Mouse (Mus musculus): Measurements from ENCODE around the gene Pitpnm2. TPM values are rescaled to one million over a fixed set of nuclear protein-coding genes. Genes with fewer than 3 reads are reported as not detected.

Pitpnm2 gene
- polyA plus RNA-seq, 1 experiment from 2014 or later, result 9.2 TPM

- Histone ChIP-seq H3K4me2 (replicated peaks; ENCODE audit: low read depth, low read length) (no peak overlapping the region), H3K36me3 (ENCODE audit: insufficient read depth, low read length) (no peaks in the 10 kb centered on the region), H3K27ac (ENCODE audit: low read length) (peak overlapping the region; percentile 62), H3K4me1 (ENCODE audit: insufficient read depth, low read depth, low read length) (peaks cover 42% of the 10 kb centered on the region), H3K9ac (replicated peaks; ENCODE audit: low read depth) (no peak overlapping the region), H3K9me3 (ENCODE audit: low read length) (no peaks in the 10 kb centered on the region), H3K4me3 (ENCODE audit: low read depth, low read length) (no peak overlapping the region), H3K27me3 (replicated peaks; ENCODE audit: insufficient read depth, low read length) (no peaks in the 10 kb centered on the region)
- TF ChIP-seq EP300 (IDR thresholded peaks at IDR 0.05), result no peak
- no peak for TF ChIP-seq CTCF (IDR thresholded peaks at IDR 0.05)
- DNase-seq (ENCODE audit: low spot score) (no peak), ATAC-seq (no peak)
- 62% methylated on average over 4 of the region's 4 CpGs for WGBS
Measured at GRCm38 (mm10) chr5:124203251-124203650, 46.3 kb downstream of the Pitpnm2 start.

DNA sequence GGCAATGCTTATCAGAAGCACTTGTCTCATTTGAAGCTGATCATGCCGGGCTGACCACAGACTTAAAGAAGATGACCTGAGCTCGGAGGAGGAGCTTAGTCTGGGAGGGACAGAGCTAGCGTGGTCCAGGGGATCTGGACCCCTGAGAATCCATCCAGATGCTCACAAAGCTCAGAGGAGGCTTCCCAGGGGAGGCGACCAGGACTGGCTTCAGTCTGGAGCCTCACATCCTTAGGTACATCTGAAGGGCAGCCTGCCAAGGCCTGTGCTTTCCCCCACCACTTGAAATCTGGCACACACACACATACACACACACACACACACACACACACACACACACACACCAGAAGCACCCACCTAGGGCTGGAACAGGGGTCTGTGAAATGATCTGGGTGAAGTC lies 47.5 kb downstream of the Pitpnm2 start:
- ATAC-seq, result no peak
- Histone ChIP-seq H3K4me3 (ENCODE audit: low read depth, low read length) (no peak overlapping the region), H3K27me3 (replicated peaks; ENCODE audit: insufficient read depth, low read length) (no peaks in the 10 kb centered on the region), H3K4me1 (ENCODE audit: insufficient read depth, low read depth, low read length) (peaks cover 36% of the 10 kb centered on the region), H3K9ac (replicated peaks; ENCODE audit: low read depth) (no peak overlapping the region), H3K36me3 (ENCODE audit: insufficient read depth, low read length) (no peaks in the 10 kb centered on the region), H3K9me3 (ENCODE audit: low read length) (no peaks in the 10 kb centered on the region), H3K4me2 (replicated peaks; ENCODE audit: low read depth, low read length) (no peak overlapping the region), H3K27ac (ENCODE audit: low read length) (no peak overlapping the region)
- TF ChIP-seq CTCF (IDR thresholded peaks at IDR 0.05) (no peak), EP300 (IDR thresholded peaks at IDR 0.05) (no peak)
- WGBS, result 47% methylated on average over 4 of the region's 4 CpGs
- DNase-seq (ENCODE audit: low spot score), result no peak

DNA sequence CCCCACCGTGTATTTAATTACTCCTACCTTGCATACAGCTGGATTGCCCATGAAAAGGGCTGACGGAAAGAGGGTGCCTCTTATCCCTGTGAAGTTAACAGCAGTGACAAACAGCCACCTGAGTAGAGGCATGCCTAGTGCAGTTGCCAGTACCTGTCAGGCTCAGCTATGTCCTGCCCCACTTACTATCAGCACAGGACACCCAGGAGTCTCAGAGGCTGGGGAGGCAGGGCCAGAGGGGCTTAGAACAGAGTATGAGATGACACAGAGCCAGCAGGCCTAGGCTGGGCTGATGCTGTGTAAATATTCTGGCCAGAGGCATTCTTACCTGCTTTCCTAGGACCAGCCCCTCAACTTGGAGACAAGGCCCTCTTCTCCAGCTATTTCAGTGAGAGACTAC lies 48.0 kb downstream of the Pitpnm2 start:
- peaks cover 36% of the 10 kb centered on the region for H3K4me1 ChIP-seq (ENCODE audit: insufficient read depth, low read depth, low read length)
- no peak overlapping the region for H3K9ac ChIP-seq (replicated peaks; ENCODE audit: low read depth)
- H3K27me3 ChIP-seq (replicated peaks; ENCODE audit: insufficient read depth, low read length), result no peaks in the 10 kb centered on the region
- no peak for DNase-seq (ENCODE audit: low spot score)
- WGBS, result 43% methylated on average over 2 of the region's 2 CpGs
- H3K36me3 ChIP-seq (ENCODE audit: insufficient read depth, low read length), result no peaks in the 10 kb centered on the region
- ATAC-seq, result no peak
- no peak overlapping the region for H3K27ac ChIP-seq (ENCODE audit: low read length)
- H3K4me3 ChIP-seq (ENCODE audit: low read depth, low read length), result no peak overlapping the region
- H3K4me2 ChIP-seq (replicated peaks; ENCODE audit: low read depth, low read length), result no peak overlapping the region
- no peaks in the 10 kb centered on the region for H3K9me3 ChIP-seq (ENCODE audit: low read length)
- TF ChIP-seq CTCF (IDR thresholded peaks at IDR 0.05) (no peak), EP300 (IDR thresholded peaks at IDR 0.05) (no peak)

GRCm38 (mm10) chr5:124200844-124201243 lies 48.7 kb downstream of the Pitpnm2 start:
- no peaks in the 10 kb centered on the region for H3K36me3 ChIP-seq (ENCODE audit: insufficient read depth, low read length)
- peaks cover 31% of the 10 kb centered on the region for H3K4me1 ChIP-seq (ENCODE audit: insufficient read depth, low read depth, low read length)
- WGBS, result 33% methylated on average over 5 of the region's 5 CpGs
- no peaks in the 10 kb centered on the region for H3K9me3 ChIP-seq (ENCODE audit: low read length)
- H3K27ac ChIP-seq (ENCODE audit: low read length), result no peak overlapping the region
- DNase-seq (ENCODE audit: low spot score) (no peak), ATAC-seq (0 out of 2 replicates have a peak, but pooled peaks have one; percentile 29)
- no peak overlapping the region for H3K4me3 ChIP-seq (ENCODE audit: low read depth, low read length)
- H3K4me2 ChIP-seq (replicated peaks; ENCODE audit: low read depth, low read length), result no peak overlapping the region
- TF ChIP-seq CTCF (IDR thresholded peaks at IDR 0.05), result no peak
- TF ChIP-seq EP300 (IDR thresholded peaks at IDR 0.05), result no peak
- no peak overlapping the region for H3K9ac ChIP-seq (replicated peaks; ENCODE audit: low read depth)
- no peaks in the 10 kb centered on the region for H3K27me3 ChIP-seq (replicated peaks; ENCODE audit: insufficient read depth, low read length)

- no peak for TF ChIP-seq EP300 (IDR thresholded peaks at IDR 0.05)
- no peak for TF ChIP-seq CTCF (IDR thresholded peaks at IDR 0.05)
- H3K27ac ChIP-seq (ENCODE audit: low read length), result no peak overlapping the region
- no peaks in the 10 kb centered on the region for H3K9me3 ChIP-seq (ENCODE audit: low read length)
- no peak overlapping the region for H3K4me3 ChIP-seq (ENCODE audit: low read depth, low read length)
- ATAC-seq (no peak), DNase-seq (ENCODE audit: low spot score) (no peak)
- no peak overlapping the region for H3K9ac ChIP-seq (replicated peaks; ENCODE audit: low read depth)
- WGBS, result 89% methylated on average over 5 of the region's 5 CpGs
- peaks cover 25% of the 10 kb centered on the region for H3K4me1 ChIP-seq (ENCODE audit: insufficient read depth, low read depth, low read length)
- H3K4me2 ChIP-seq (replicated peaks; ENCODE audit: low read depth, low read length), result no peak overlapping the region
- no peaks in the 10 kb centered on the region for H3K36me3 ChIP-seq (ENCODE audit: insufficient read depth, low read length)
- H3K27me3 ChIP-seq (replicated peaks; ENCODE audit: insufficient read depth, low read length), result no peaks in the 10 kb centered on the region
Measured at GRCm38 (mm10) chr5:124199168-124199567, 50.4 kb downstream of the Pitpnm2 start.

DNA sequence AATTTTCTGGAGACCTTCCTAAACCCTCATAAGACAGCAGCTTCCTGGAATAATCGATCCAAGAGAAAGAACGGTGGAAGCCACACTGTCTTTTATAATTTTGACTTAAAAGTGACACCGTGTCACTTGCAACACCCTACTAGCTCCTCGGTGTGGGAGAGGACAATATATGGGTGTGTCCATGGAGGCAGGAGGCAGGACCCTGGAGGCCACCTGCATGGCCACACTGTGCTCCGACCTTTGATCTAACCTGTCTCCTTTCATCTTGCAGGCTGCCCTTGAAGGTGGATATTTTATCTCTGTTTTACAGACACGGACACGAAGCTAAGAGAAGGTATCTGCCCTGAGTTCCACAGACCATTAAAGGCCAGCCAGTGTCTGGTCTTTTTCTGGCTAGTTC lies 51.1 kb downstream of the Pitpnm2 start:
- Histone ChIP-seq H3K27me3 (replicated peaks; ENCODE audit: insufficient read depth, low read length) (no peaks in the 10 kb centered on the region), H3K9ac (replicated peaks; ENCODE audit: low read depth) (no peak overlapping the region), H3K9me3 (ENCODE audit: low read length) (no peaks in the 10 kb centered on the region), H3K4me1 (ENCODE audit: insufficient read depth, low read depth, low read length) (peaks cover 25% of the 10 kb centered on the region), H3K4me2 (replicated peaks; ENCODE audit: low read depth, low read length) (no peak overlapping the region), H3K4me3 (ENCODE audit: low read depth, low read length) (no peak overlapping the region), H3K36me3 (ENCODE audit: insufficient read depth, low read length) (no peaks in the 10 kb centered on the region), H3K27ac (ENCODE audit: low read length) (no peak overlapping the region)
- WGBS, result 72% methylated on average over 7 of the region's 7 CpGs
- ATAC-seq (no peak), DNase-seq (ENCODE audit: low spot score) (no peak)
- TF ChIP-seq EP300 (IDR thresholded peaks at IDR 0.05), result no peak
- no peak for TF ChIP-seq CTCF (IDR thresholded peaks at IDR 0.05)

DNA sequence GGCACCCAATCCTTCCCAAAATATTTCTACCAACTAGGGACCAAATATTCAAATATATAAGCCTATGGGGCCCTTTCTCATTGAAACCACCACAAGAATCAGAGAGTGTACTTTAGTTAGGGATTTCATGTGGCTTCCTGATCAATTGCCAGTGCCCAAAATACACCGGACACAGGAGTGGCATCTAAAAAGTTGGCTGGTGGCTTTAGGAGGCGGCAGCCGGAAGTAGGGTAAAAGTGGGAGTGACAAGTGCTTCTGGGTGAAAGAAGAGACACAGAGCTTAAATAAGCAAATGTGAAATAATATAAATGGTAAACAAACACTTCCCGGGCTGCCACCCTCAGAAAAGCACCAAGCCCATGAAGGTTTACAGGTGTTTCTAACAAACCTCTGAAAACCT lies 53.5 kb downstream of the Pitpnm2 start:
- Histone ChIP-seq H3K4me2 (replicated peaks; ENCODE audit: low read depth, low read length) (no peak overlapping the region), H3K9me3 (ENCODE audit: low read length) (no peaks in the 10 kb centered on the region), H3K27ac (ENCODE audit: low read length) (no peak overlapping the region), H3K36me3 (ENCODE audit: insufficient read depth, low read length) (no peaks in the 10 kb centered on the region), H3K9ac (replicated peaks; ENCODE audit: low read depth) (no peak overlapping the region), H3K27me3 (replicated peaks; ENCODE audit: insufficient read depth, low read length) (no peaks in the 10 kb centered on the region), H3K4me1 (ENCODE audit: insufficient read depth, low read depth, low read length) (peaks cover 16% of the 10 kb centered on the region), H3K4me3 (ENCODE audit: low read depth, low read length) (no peak overlapping the region)
- ATAC-seq, result no peak
- TF ChIP-seq CTCF (IDR thresholded peaks at IDR 0.05) (no peak), EP300 (IDR thresholded peaks at IDR 0.05) (no peak)
- no peak for DNase-seq (ENCODE audit: low spot score)
- WGBS, result 63% methylated on average over 4 of the region's 4 CpGs

Measured in lung, postnatal 0 days (tissue).